Mouse (Mus musculus) intestine, postnatal 0 days (tissue): ENCODE measurements at regions not wholly inside any gene's neighbourhood (a gene's known extent, or its start where the extent isn't known, plus 50 kb on each side); places are given as distances from the start of the nearest gene placed in this dataset.

ENCODE experiments used
- ATAC-seq: fragments of 200-750 bp; cut with Nextera tagmentation; 2 replicates; pipeline ENCODE4 v1.8.0; 2017; ENCODE audit warnings: mild to moderate bottlenecking, moderate TSS enrichment, moderate library complexity
- H3K27ac ChIP-seq: fragments of 300-500 bp; sonication (generic); 2 replicates; pipeline ENCODE4 v1.5.1; 2014; ENCODE audit warnings: mild to moderate bottlenecking, low read depth, low read length, moderate library complexity
- H3K27me3 ChIP-seq: fragments of 300-500 bp; sonication (generic); replicated peaks from 2 replicates; pipeline ENCODE4 v1.6.1; 2014; ENCODE audit warnings: low read length, mixed read lengths; ENCODE audit not compliant: control insufficient read depth, insufficient read depth
- H3K36me3 ChIP-seq: fragments of 300-500 bp; sonication (generic); 2 replicates; pipeline ENCODE4 v1.6.1; 2014; ENCODE audit warnings: mild to moderate bottlenecking, moderate library complexity; ENCODE audit not compliant: control insufficient read depth, insufficient read depth
- H3K4me1 ChIP-seq: fragments of 300-500 bp; sonication (generic); replicated peaks from 2 replicates; pipeline ENCODE4 v1.6.1; 2014; ENCODE audit warnings: antibody characterized with exemption, low read length, mixed read lengths; ENCODE audit not compliant: control insufficient read depth, insufficient read depth
- H3K4me2 ChIP-seq: fragments of 300-500 bp; sonication (generic); replicated peaks from 2 replicates; pipeline ENCODE4 v1.6.1; 2014; ENCODE audit warnings: low read depth, mild to moderate bottlenecking, moderate library complexity
- H3K4me3 ChIP-seq: fragments of 300-500 bp; sonication (generic); 2 replicates; pipeline ENCODE4 v1.5.1; 2014; ENCODE audit warnings: low read depth, low read length
- H3K9ac ChIP-seq: fragments of 300-500 bp; sonication (generic); 2 replicates; pipeline ENCODE4 v1.6.1; 2014; ENCODE audit warnings: mild to moderate bottlenecking, low read depth, low read length
- H3K9me3 ChIP-seq: fragments of 300-500 bp; sonication (generic); 2 replicates; pipeline ENCODE4 v1.6.1; 2016; ENCODE audit warnings: mixed run types; ENCODE audit not compliant: control insufficient read depth
- CTCF ChIP-seq: sonication (generic); IDR thresholded peaks from 2 replicates; pipeline ENCODE4 v1.5.1; 2016; ENCODE audit warnings: low read depth, mild to moderate bottlenecking, control low read depth, antibody characterized with exemption, moderate library complexity
- WGBS: fragments of 180-500 bp; shearing (Covaris S2); extraction: QIAGEN DNeasy Blood & Tissue Kit; methylation state at CpG from one replicate; pipeline ENCODE4 v1.1.7; 2014; 5-methylcytosine and 5-hydroxymethylcytosine counted together

GRCm38 (mm10) chr16:78232205-78232604 is 69.1 kb upstream of the Cxadr start:
- Histone ChIP-seq H3K9ac (no peak overlapping the region), H3K9me3 (no peaks in the 10 kb centered on the region), H3K27ac (no peak overlapping the region), H3K27me3 (no peaks in the 10 kb centered on the region), H3K4me1 (no peaks in the 10 kb centered on the region), H3K4me3 (no peak overlapping the region), H3K36me3 (no peaks in the 10 kb centered on the region), H3K4me2 (no peak overlapping the region)
- no peak for ATAC-seq
- WGBS, result 76% methylated on average over 2 of the region's 2 CpGs
- TF ChIP-seq CTCF, result no peak

GRCm38 (mm10) chr16:78229013-78229412 is 72.3 kb upstream of the Cxadr start:
- 69% methylated on average over 4 of the region's 4 CpGs for WGBS
- no peak for ATAC-seq
- no peak for TF ChIP-seq CTCF
- Histone ChIP-seq H3K36me3 (no peaks in the 10 kb centered on the region), H3K4me2 (no peak overlapping the region), H3K9ac (no peak overlapping the region), H3K4me1 (no peaks in the 10 kb centered on the region), H3K27ac (no peak overlapping the region), H3K4me3 (no peak overlapping the region), H3K27me3 (no peaks in the 10 kb centered on the region), H3K9me3 (no peaks in the 10 kb centered on the region)

GRCm38 (mm10) chr16:78222377-78222776 is 78.9 kb upstream of the Cxadr start:
- no peaks in the 10 kb centered on the region for H3K9me3 ChIP-seq
- H3K27me3 ChIP-seq, result no peaks in the 10 kb centered on the region
- WGBS, result 48% methylated on average over 1 of the region's 1 CpGs
- no peaks in the 10 kb centered on the region for H3K4me1 ChIP-seq
- no peak for TF ChIP-seq CTCF
- no peak overlapping the region for H3K4me3 ChIP-seq
- no peak overlapping the region for H3K27ac ChIP-seq
- no peaks in the 10 kb centered on the region for H3K36me3 ChIP-seq
- ATAC-seq, result no peak
- no peak overlapping the region for H3K4me2 ChIP-seq
- no peak overlapping the region for H3K9ac ChIP-seq

- no peak for ATAC-seq
- Histone ChIP-seq H3K36me3 (no peaks in the 10 kb centered on the region), H3K27ac (no peak overlapping the region), H3K4me3 (no peak overlapping the region), H3K4me2 (no peak overlapping the region), H3K9me3 (no peaks in the 10 kb centered on the region), H3K9ac (no peak overlapping the region), H3K4me1 (0 out of 2 replicates have a peak, but pooled peaks cover 3% of the 10 kb centered on the region), H3K27me3 (no peaks in the 10 kb centered on the region)
- TF ChIP-seq CTCF, result no peak
- 79% methylated on average over 1 of the region's 1 CpGs for WGBS
Measured at GRCm38 (mm10) chr16:78221781-78222180, 79.5 kb upstream of the Cxadr start.

- no peaks in the 10 kb centered on the region for H3K9me3 ChIP-seq
- no peak overlapping the region for H3K4me3 ChIP-seq
- TF ChIP-seq CTCF, result no peak
- no peak overlapping the region for H3K9ac ChIP-seq
- H3K4me2 ChIP-seq, result no peak overlapping the region
- no peak overlapping the region for H3K27ac ChIP-seq
- no peaks in the 10 kb centered on the region for H3K36me3 ChIP-seq
- 0 out of 2 replicates have a peak, but pooled peaks cover 3% of the 10 kb centered on the region for H3K4me1 ChIP-seq
- no peaks in the 10 kb centered on the region for H3K27me3 ChIP-seq
- ATAC-seq, result no peak
- WGBS, result 54% methylated on average over 6 of the region's 6 CpGs
Measured at GRCm38 (mm10) chr16:78217633-78218032, 83.7 kb upstream of the Cxadr start.

GRCm38 (mm10) chr16:78216752-78217351 is 84.4 kb upstream of the Cxadr start:
- peak overlapping the region; percentile 59 for H3K4me2 ChIP-seq
- no peaks in the 10 kb centered on the region for H3K9me3 ChIP-seq
- no peaks in the 10 kb centered on the region for H3K36me3 ChIP-seq
- peak overlapping the region; percentile 17; the same call in 1 of the 2 replicates for H3K4me3 ChIP-seq
- no peak overlapping the region for H3K27ac ChIP-seq
- no peaks in the 10 kb centered on the region for H3K27me3 ChIP-seq
- WGBS, result 32% methylated on average over 9 of the region's 9 CpGs
- H3K9ac ChIP-seq, result no peak overlapping the region
- TF ChIP-seq CTCF, result no peak
- peak; percentile 47; the same call in 1 of the 2 replicates for ATAC-seq
- H3K4me1 ChIP-seq, result 0 out of 2 replicates have a peak, but pooled peaks cover 3% of the 10 kb centered on the region

- WGBS, result 76% methylated on average over 8 of the region's 8 CpGs
- H3K9ac ChIP-seq, result no peak overlapping the region
- no peak overlapping the region for H3K4me2 ChIP-seq
- ATAC-seq, result no peak
- TF ChIP-seq CTCF, result no peak
- no peaks in the 10 kb centered on the region for H3K9me3 ChIP-seq
- no peaks in the 10 kb centered on the region for H3K27me3 ChIP-seq
- no peaks in the 10 kb centered on the region for H3K4me1 ChIP-seq
- H3K36me3 ChIP-seq, result no peaks in the 10 kb centered on the region
- H3K27ac ChIP-seq, result no peak overlapping the region
- H3K4me3 ChIP-seq, result no peak overlapping the region
Measured at GRCm38 (mm10) chr16:78211687-78212086, 89.6 kb upstream of the Cxadr start.
